Mouse (Mus musculus) cerebellum, adult 18-20 months (tissue): ENCODE results near the gene B3galt2.
"Not testable (repeated sequence)": the region's sequence is repeated elsewhere in the genome, so short reads cannot be mapped to it uniquely, and the experiment has no call there.

Source experiments
- DNase-seq, 2 experiments: peaks; one replicate each; pipeline ENCODE4 v3.0.0; 2021

Gene B3galt2

GRCm38 (mm10) chr1:143640650-143641407, at the start of gene B3galt2:
Gene B3galt2 (plus strand): TSS chr1:143640664.
- peak; percentile 23 to 34 for DNase-seq

- DNase-seq, result no peak
Measured at GRCm38 (mm10) chr1:143596864-143597263, 43.6 kb upstream of the B3galt2 start.

- DNase-seq, result no peak
Measured at GRCm38 (mm10) chr1:143608911-143609310, 31.6 kb upstream of the B3galt2 start.

- DNase-seq, result no peak
Measured at GRCm38 (mm10) chr1:143612901-143613300, 27.6 kb upstream of the B3galt2 start.

- DNase-seq, result peak in 1 of 2 experiments; percentile 10
Measured at GRCm38 (mm10) chr1:143619760-143620159, 20.7 kb upstream of the B3galt2 start.

- no peak for DNase-seq
Measured at GRCm38 (mm10) chr1:143621930-143622329, 18.5 kb upstream of the B3galt2 start.

GRCm38 (mm10) chr1:143622634-143623033, 17.8 kb upstream of the B3galt2 start:
- no peak for DNase-seq

GRCm38 (mm10) chr1:143631337-143631736, 9.1 kb upstream of the B3galt2 start:
- DNase-seq, result no peak

GRCm38 (mm10) chr1:143632361-143632760, 8.1 kb upstream of the B3galt2 start:
- DNase-seq, result no peak

GRCm38 (mm10) chr1:143632854-143633587, 7.4 kb upstream of the B3galt2 start:
- DNase-seq, result no peak

GRCm38 (mm10) chr1:143644221-143644620, 3.8 kb downstream of the B3galt2 start:
- DNase-seq, result no peak

GRCm38 (mm10) chr1:143645386-143645785, 4.9 kb downstream of the B3galt2 start:
- DNase-seq, result peak; percentile 19 to 28

GRCm38 (mm10) chr1:143646219-143646618, 5.8 kb downstream of the B3galt2 start:
- no peak for DNase-seq

GRCm38 (mm10) chr1:143650317-143650716, 9.9 kb downstream of the B3galt2 start:
- no peak for DNase-seq

- DNase-seq, result no peak
Measured at GRCm38 (mm10) chr1:143653646-143654045, 13.2 kb downstream of the B3galt2 start.

GRCm38 (mm10) chr1:143663197-143663596, 22.7 kb downstream of the B3galt2 start:
- no peak for DNase-seq

- DNase-seq, result not testable (repeated sequence)
Measured at GRCm38 (mm10) chr1:143664786-143665185, 24.3 kb downstream of the B3galt2 start.

- DNase-seq, result no peak
Measured at GRCm38 (mm10) chr1:143675734-143676361, 35.4 kb downstream of the B3galt2 start.

GRCm38 (mm10) chr1:143681108-143681507, 40.6 kb downstream of the B3galt2 start:
- DNase-seq, result peak; percentile 81 to 89

GRCm38 (mm10) chr1:143684849-143685248, 44.4 kb downstream of the B3galt2 start:
- no peak for DNase-seq

GRCm38 (mm10) chr1:143701736-143702135, 61.3 kb downstream of the B3galt2 start:
- DNase-seq, result no peak

- DNase-seq, result peak in 1 of 2 experiments; percentile 64
Measured at GRCm38 (mm10) chr1:143702141-143702740, 61.8 kb downstream of the B3galt2 start.

GRCm38 (mm10) chr1:143702741-143703262, 62.3 kb downstream of the B3galt2 start, which contains the start of gene Cdc73:
Gene Cdc73 (minus strand): TSS chr1:143702893.
- peak; percentile 88 to 97 for DNase-seq
